Mouse (Mus musculus): ENCODE data around the gene Gm9044. TPM values are rescaled to one million over a fixed set of nuclear protein-coding genes. Genes with fewer than 3 reads are reported as not detected.

Gm9044 gene
- not detected in 2 replicates for polyA plus RNA-seq (2012; rRNA removed)

GRCm38 (mm10) chr10:118332308-118332707 lies at the start of gene Gm9044:
Gene Gm9044 (minus strand): TSS chr10:118332408.

GRCm38 (mm10) chr10:118354005-118354404 lies 21.8 kb upstream of the Gm9044 start, which contains the start of gene Gm9049:
Gene Gm9049 (minus strand): TSS chr10:118354105.

GRCm38 (mm10) chr10:118348579-118348978 lies 16.4 kb upstream of the Gm9044 start, which contains the start of gene Gm9048:
Gene Gm9048 (minus strand): TSS chr10:118348679.

GRCm38 (mm10) chr10:118343155-118343554 lies 10.9 kb upstream of the Gm9044 start, which contains the start of gene Gm9046:
Gene Gm9046 (minus strand): TSS chr10:118343255.

GRCm38 (mm10) chr10:118337731-118338130 lies 5.5 kb upstream of the Gm9044 start, which contains the start of gene Gm9045:
Gene Gm9045 (minus strand): TSS chr10:118337831.

GRCm38 (mm10) chr10:118326869-118327268 lies 5.3 kb downstream of the Gm9044 start, which contains the start of gene Gm9040:
Gene Gm9040 (minus strand): TSS chr10:118326969.

GRCm38 (mm10) chr10:118294938-118295337 lies 37.3 kb downstream of the Gm9044 start, which contains the start of gene Iltifb:
Gene Iltifb (minus strand): TSS chr10:118295038.

Other genes with a start within 250 kb of the Gm9044 start
- gene Mdm1, start 190.6 kb downstream of the Gm9044 start, polyA plus RNA-seq (2012; rRNA removed), result 42.4 and 48.0 TPM in 2 replicates
- gene Il22, start 127.5 kb downstream of the Gm9044 start, polyA plus RNA-seq (2012; rRNA removed), result 0.13 and 0.15 TPM in 2 replicates
- gene Gm32717, start 91.6 kb downstream of the Gm9044 start, polyA plus RNA-seq (2012; rRNA removed), result 0.08 and 0.15 TPM in 2 replicates
- gene Gm32802, start 73.7 kb downstream of the Gm9044 start, polyA plus RNA-seq (2012; rRNA removed), result 0.08 and 0.15 TPM in 2 replicates
- gene Iltifb, start 37.4 kb downstream of the Gm9044 start, polyA plus RNA-seq (2012; rRNA removed), result not detected in 2 replicates
- not detected in 2 replicates for gene Gm9040, start 5.4 kb downstream of the Gm9044 start, polyA plus RNA-seq (2012; rRNA removed)
- 0.02 and 0.05 TPM in 2 replicates for gene Gm9045, start 5.4 kb upstream of the Gm9044 start, polyA plus RNA-seq (2012; rRNA removed)
- gene Gm9046, start 10.8 kb upstream of the Gm9044 start, polyA plus RNA-seq (2012; rRNA removed), result not detected in 2 replicates
- gene Gm9048, start 16.3 kb upstream of the Gm9044 start, polyA plus RNA-seq (2012; rRNA removed), result not detected in 2 replicates
- gene Gm9049, start 21.7 kb upstream of the Gm9044 start, polyA plus RNA-seq (2012; rRNA removed), result 0.02 and 0.05 TPM in 2 replicates
- 0.05 TPM in 1 of 2 replicates, not detected in the other for gene Ifng, start 108.6 kb upstream of the Gm9044 start, polyA plus RNA-seq (2012; rRNA removed)